Mouse (Mus musculus) CH12.LX (cell line): ENCODE measurements around the gene Agps. TPM values are rescaled to one million over a fixed set of nuclear protein-coding genes. Genes with fewer than 3 reads are reported as not detected.

ENCODE experiments used
- DNase-seq: peaks from one replicate; pipeline ENCODE4 v3.0.0-alpha.2; 2013; ENCODE audit errors: extremely low read depth
- H3K27ac ChIP-seq: 2 replicates; pipeline ENCODE4 v1.5.1; 2012; ENCODE audit warnings: low read depth, mild to moderate bottlenecking, control low read depth, moderate library complexity; ENCODE audit not compliant: insufficient read depth
- H3K27me3 ChIP-seq: replicated peaks from 2 replicates; pipeline ENCODE3; 2012; ENCODE audit warnings: inconsistent platforms
- H3K36me3 ChIP-seq, 2 experiments: replicated peaks in 1 of 2; 2 replicates each; pipeline versions ENCODE3 to v1.6.1; 2012; ENCODE audit warnings: inconsistent platforms in 1 of 2, low read length in 1 of 2, mild to moderate bottlenecking in 1 of 2, mixed read lengths in 1 of 2, moderate library complexity in 1 of 2; ENCODE audit not compliant: control insufficient read depth in 1 of 2, insufficient read depth in 1 of 2
- H3K4me1 ChIP-seq, 2 experiments: 2 replicates each; pipeline ENCODE4 v1.6.1; 2012; ENCODE audit warnings: inconsistent platforms in 1 of 2, moderate library complexity in 1 of 2; ENCODE audit not compliant: insufficient read depth in 2 of 2, control insufficient read depth in 1 of 2
- H3K4me2 ChIP-seq: 2 replicates; pipeline ENCODE4 v1.6.1; 2012; ENCODE audit warnings: low read depth, mild to moderate bottlenecking, control low read depth; ENCODE audit not compliant: poor library complexity, insufficient read depth, severe bottlenecking
- H3K4me3 ChIP-seq, 3 experiments: fragments of 150-350 bp in 1 of 3; sonication (generic) in 1 of 3; replicated peaks in 1 of 3; 2 replicates each; pipeline versions ENCODE3 to v1.5.1; 2011 to 2012; ENCODE audit warnings: low read depth in 2 of 3, low read length in 2 of 3, mild to moderate bottlenecking in 2 of 3, moderate library complexity in 2 of 3, control low read depth in 1 of 3, improper control_type of control experiment in 1 of 3, inconsistent platforms in 1 of 3, mixed read lengths in 1 of 3; ENCODE audit not compliant: poor library complexity in 1 of 3
- H3K79me2 ChIP-seq: replicated peaks from 2 replicates; pipeline ENCODE4 v1.6.1; 2012; ENCODE audit warnings: mild to moderate bottlenecking, moderate library complexity; ENCODE audit not compliant: control insufficient read depth, poor library complexity, insufficient read depth, severe bottlenecking; ENCODE audit errors: extremely low read depth
- H3K9ac ChIP-seq: 2 replicates; pipeline ENCODE4 v1.6.1; 2012; ENCODE audit warnings: low read depth, mild to moderate bottlenecking, control low read depth, moderate library complexity; ENCODE audit not compliant: insufficient read depth
- H3K9me3 ChIP-seq: replicated peaks from 2 replicates; pipeline ENCODE3; 2012; ENCODE audit warnings: low read length, inconsistent platforms, mixed read lengths
- BHLHE40 ChIP-seq: IDR thresholded peaks from 2 replicates; pipeline ENCODE4 v1.6.1; 2011; ENCODE audit warnings: mild to moderate bottlenecking, low read depth, low read length, improper control_type of control experiment
- CTCF ChIP-seq, 2 experiments: IDR thresholded peaks in 1 of 2; conservative IDR thresholded peaks in 1 of 2; 2 replicates each; pipeline ENCODE4 v1.5.1; 2011 to 2012; ENCODE audit warnings: low read depth in 2 of 2, low read length in 2 of 2, improper control_type of control experiment in 1 of 2, inconsistent platforms in 1 of 2, mild to moderate bottlenecking in 1 of 2, moderate library complexity in 1 of 2
- E2F4 ChIP-seq: IDR thresholded peaks from 2 replicates; pipeline ENCODE4 v1.6.1; 2011; ENCODE audit warnings: low read depth, low read length, improper control_type of control experiment; ENCODE audit not compliant: insufficient replicate concordance
- EP300 ChIP-seq: IDR thresholded peaks from 2 replicates; pipeline ENCODE4 v1.6.1; 2011; ENCODE audit warnings: low read length, improper control_type of control experiment
- ETS1 ChIP-seq: conservative IDR thresholded peaks from 2 replicates; pipeline ENCODE4 v1.6.1; 2012; ENCODE audit warnings: low read depth, mild to moderate bottlenecking, inconsistent platforms, low read length, improper control_type of control experiment, moderate library complexity
- GABPA ChIP-seq: IDR thresholded peaks from 2 replicates; pipeline ENCODE4 v1.6.1; 2012; ENCODE audit warnings: low read depth, low read length, improper control_type of control experiment, inconsistent platforms; ENCODE audit not compliant: insufficient replicate concordance
- JUND ChIP-seq: conservative IDR thresholded peaks from 2 replicates; pipeline ENCODE4 v1.6.1; 2011; ENCODE audit warnings: low read depth, low read length, improper control_type of control experiment
- MAZ ChIP-seq: IDR thresholded peaks from 2 replicates; pipeline ENCODE4 v1.6.1; 2012; ENCODE audit warnings: low read depth, mild to moderate bottlenecking, inconsistent platforms, low read length, improper control_type of control experiment, moderate library complexity
- MEF2A ChIP-seq: IDR thresholded peaks from 2 replicates; pipeline ENCODE4 v1.6.1; 2014; ENCODE audit warnings: low read depth, mild to moderate bottlenecking, inconsistent platforms, low read length, improper control_type of control experiment, borderline replicate concordance
- MYC ChIP-seq: IDR thresholded peaks from 2 replicates; pipeline ENCODE4 v1.6.1; 2011; ENCODE audit warnings: low read depth, mild to moderate bottlenecking, improper control_type of control experiment, low read length
- NELFE ChIP-seq: IDR thresholded peaks from 2 replicates; pipeline ENCODE4 v1.6.1; 2011; ENCODE audit warnings: low read depth, low read length, improper control_type of control experiment
- NRF1 ChIP-seq: IDR thresholded peaks from 2 replicates; pipeline ENCODE4 v1.6.1; 2014; ENCODE audit warnings: low read depth, mild to moderate bottlenecking, inconsistent platforms, low read length, improper control_type of control experiment, moderate library complexity
- PAX5 ChIP-seq: IDR thresholded peaks from 2 replicates; pipeline ENCODE4 v1.6.1; 2012; ENCODE audit warnings: low read length, inconsistent platforms, mixed read lengths
- POLR2AphosphoS2 ChIP-seq: IDR thresholded peaks from 2 replicates; pipeline ENCODE4 v1.6.1; 2011; ENCODE audit warnings: low read depth, low read length, improper control_type of control experiment
- RAD21 ChIP-seq: IDR thresholded peaks from 2 replicates; pipeline ENCODE4 v1.6.1; 2011; ENCODE audit warnings: low read depth, mild to moderate bottlenecking, low read length, improper control_type of control experiment, moderate library complexity
- SIN3A ChIP-seq: IDR thresholded peaks from 2 replicates; pipeline ENCODE4 v1.6.1; 2012; ENCODE audit warnings: low read length, improper control_type of control experiment, inconsistent platforms
- SMC3 ChIP-seq: IDR thresholded peaks from 2 replicates; pipeline ENCODE4 v1.6.1; 2011; ENCODE audit warnings: low read depth, low read length, improper control_type of control experiment
- UBTF ChIP-seq: IDR thresholded peaks from 2 replicates; pipeline ENCODE4 v1.6.1; 2012; ENCODE audit warnings: low read depth, mild to moderate bottlenecking, inconsistent platforms, low read length, improper control_type of control experiment, moderate library complexity
- ZC3H11A ChIP-seq: IDR thresholded peaks from 2 replicates; pipeline ENCODE4 v1.6.1; 2012; ENCODE audit warnings: low read depth, mild to moderate bottlenecking, inconsistent platforms, low read length, improper control_type of control experiment
- ZNF384 ChIP-seq: IDR thresholded peaks from 2 replicates; pipeline ENCODE4 v1.6.1; 2012; ENCODE audit warnings: low read depth, low read length, improper control_type of control experiment, inconsistent platforms
- dilution Hi-C: fragments of 300-500 bp; cut with MboI; formaldehyde crosslinking; loops from 2 replicates; pipeline ENCODE4 v1.14.3; 2020; ENCODE audit warnings: low sequenced_read_pairs; ENCODE audit not compliant: extremely low pct_unique_long_range_greater_than_20kb, extremely low pct_ligation_motif_present
- in situ Hi-C: fragments of 300-500 bp; cut with MboI; formaldehyde crosslinking; loops from 3 replicates; pipeline ENCODE4 v1.14.3; 2019; ENCODE audit warnings: low sequenced_read_pairs, low pct_ligation_motif_present, low pct_unique_long_range_greater_than_20kb, mixed read lengths
- polyA plus RNA-seq: library from polyadenylated mRNA; unstranded; fragments of >175 nt; gene quantifications from 2 replicates; pipeline ENCODE4 v1.2.1, GENCODE M21; 2012; ENCODE audit warnings: low read depth; ENCODE audit not compliant: insufficient read length
- total RNA-seq, 2 experiments: library from RNA; depleted of rRNA; stranded (reverse); fragments of 300-350 nt in 1 of 2; fragments of >200 nt in 1 of 2; gene quantifications; 2 replicates each; pipeline ENCODE4 v1.2.3; 2012 to 2014

Gene Agps
- total and polyA plus RNA-seq, 3 experiments, result 38.6 to 67.7 (median 49.3) TPM

- peaks cover 13 to 40% of the 10 kb centered on the region in 2 experiments for H3K4me1 ChIP-seq
- dilution Hi-C loops (no loop called here), in situ Hi-C loops (loop anchor here (10.0 kb wide), 1 partner anchor 179 kb away; no protein-coding TSS in a partner anchor)
- no peak overlapping the region for H3K27ac ChIP-seq
- no peaks in the 10 kb centered on the region for H3K9me3 ChIP-seq
- H3K9ac ChIP-seq, result no peak overlapping the region; the same call in 1 of the 2 replicates
- DNase-seq, result peak; percentile 71
- H3K4me3 ChIP-seq, result peak overlapping the region in 1 of 3 experiments; percentile 30
- H3K36me3 ChIP-seq, result peaks cover 0 to 9% of the 10 kb centered on the region in 2 experiments
- peak overlapping the region; percentile 26; the same call in 1 of the 2 replicates for H3K4me2 ChIP-seq
- TF ChIP-seq E2F4 (no peak), SMC3 (peak; percentile 91), ZC3H11A (peak; percentile 5; the same call in 1 of the 2 replicates), CTCF (conservative IDR thresholded peaks at IDR 0.05 in 1 of 2, IDR thresholded peaks at IDR 0.05 in 1 of 2; ENCODE audit: low read depth in 2 of 2, low read length in 2 of 2) (peak; percentile 97), EP300 (0 out of 2 replicates have a peak, but pooled peaks have one; percentile 15), JUND (0 out of 2 replicates have a peak, but pooled peaks have one; percentile 31), MYC (peak; percentile 45; the same call in 1 of the 2 replicates), POLR2AphosphoS2 (no peak), BHLHE40 (0 out of 2 replicates have a peak, but pooled peaks have one; percentile 27), NELFE (no peak), NRF1 (no peak), RAD21 (peak; percentile 94), SIN3A (no peak)
- H3K27me3 ChIP-seq, result no peaks in the 10 kb centered on the region
- H3K79me2 ChIP-seq, result no peaks in the 10 kb centered on the region
These were observed 45.9 kb upstream of the Agps start for GRCm38 (mm10) chr2:75786075-75786474.

GRCm38 (mm10) chr2:75788511-75788910 lies 43.5 kb upstream of the Agps start:
- peak overlapping the region; percentile 20 to 40 (median 31) for H3K4me3 ChIP-seq
- no peak for TF ChIP-seq E2F4
- TF ChIP-seq NELFE, result no peak
- TF ChIP-seq SMC3, result no peak
- TF ChIP-seq ZNF384, result no peak
- TF ChIP-seq ETS1, result peak; percentile 48
- TF ChIP-seq SIN3A, result peak; percentile 42; the same call in 1 of the 2 replicates
- no peak for TF ChIP-seq GABPA
- peak; percentile 69 for TF ChIP-seq EP300
- TF ChIP-seq PAX5, result no peak
- TF ChIP-seq UBTF, result no peak
- TF ChIP-seq MAZ, result 0 out of 2 replicates have a peak, but pooled peaks have one; percentile 16
- TF ChIP-seq MEF2A, result peak; percentile 87

More at GRCm38 (mm10) chr2:75788511-75788910, 43.5 kb upstream of the Agps start:
- H3K4me2 ChIP-seq, result peak overlapping the region; percentile 96
- in situ Hi-C loops (loop anchor here (10.0 kb wide), 1 partner anchor 176 kb away; no protein-coding TSS in a partner anchor), dilution Hi-C loops (no loop called here)
- peak; percentile 87 for DNase-seq
- H3K79me2 ChIP-seq, result no peaks in the 10 kb centered on the region
- no peaks in the 10 kb centered on the region for H3K27me3 ChIP-seq
- H3K9me3 ChIP-seq, result no peaks in the 10 kb centered on the region
- H3K4me1 ChIP-seq, result peaks cover 16 to 54% of the 10 kb centered on the region in 2 experiments
- H3K27ac ChIP-seq, result peak overlapping the region; percentile 89
- peak overlapping the region; percentile 59; the same call in 1 of the 2 replicates for H3K9ac ChIP-seq
- H3K36me3 ChIP-seq, result no peaks in the 10 kb centered on the region
